Mouse (Mus musculus) forebrain, embryonic 13.5 days (tissue): Measurements from ENCODE around the gene Uts2b. TPM values are rescaled to one million over a fixed set of nuclear protein-coding genes. Genes with fewer than 3 reads are reported as not detected.

ENCODE experiments used
- ATAC-seq: fragments of 200-750 bp; cut with Nextera tagmentation; 2 replicates; pipeline ENCODE4 v1.8.0; 2017
- H3K27ac ChIP-seq: fragments of 300-500 bp; sonication (generic); 2 replicates; pipeline ENCODE4 v1.5.1; 2015; ENCODE audit warnings: inconsistent platforms, mild to moderate bottlenecking, moderate library complexity
- H3K27me3 ChIP-seq: fragments of 300-500 bp; sonication (generic); 2 replicates; pipeline ENCODE4 v1.6.1; 2015; ENCODE audit warnings: mild to moderate bottlenecking, inconsistent platforms
- H3K36me3 ChIP-seq: fragments of 300-500 bp; sonication (generic); 2 replicates; pipeline ENCODE4 v1.6.1; 2015; ENCODE audit warnings: mild to moderate bottlenecking, inconsistent platforms; ENCODE audit not compliant: poor library complexity, severe bottlenecking
- H3K4me1 ChIP-seq: fragments of 300-500 bp; sonication (generic); 2 replicates; pipeline ENCODE4 v1.6.1; 2015; ENCODE audit warnings: inconsistent platforms
- H3K4me2 ChIP-seq: fragments of 300-500 bp; sonication (generic); 2 replicates; pipeline ENCODE4 v1.6.1; 2015; ENCODE audit warnings: inconsistent platforms, mild to moderate bottlenecking, moderate library complexity
- H3K4me3 ChIP-seq: fragments of 300-500 bp; sonication (generic); 2 replicates; pipeline ENCODE4 v1.5.1; 2015; ENCODE audit warnings: mild to moderate bottlenecking, inconsistent platforms
- H3K9ac ChIP-seq: fragments of 300-500 bp; sonication (generic); 2 replicates; pipeline ENCODE4 v1.6.1; 2015; ENCODE audit warnings: mild to moderate bottlenecking, inconsistent platforms
- H3K9me3 ChIP-seq: fragments of 300-500 bp; sonication (generic); replicated peaks from 2 replicates; pipeline ENCODE4 v1.6.1; 2016; ENCODE audit warnings: inconsistent platforms
- WGBS: fragments of 180-500 bp; shearing (Covaris S2); methylation state at CpG from one replicate; pipeline ENCODE4 v1.1.7; 2015; 5-methylcytosine and 5-hydroxymethylcytosine counted together
- polyA plus RNA-seq: library from polyadenylated mRNA; unstranded; fragments of >200 nt; fragmentation: Nextera tagmentation; extraction: Ambion mirVana; gene quantifications from 2 replicates; pipeline ENCODE4 v1.2.1, GENCODE M21; 2015

The Uts2b gene
- polyA plus RNA-seq = not detected in 2 replicates

DNA sequence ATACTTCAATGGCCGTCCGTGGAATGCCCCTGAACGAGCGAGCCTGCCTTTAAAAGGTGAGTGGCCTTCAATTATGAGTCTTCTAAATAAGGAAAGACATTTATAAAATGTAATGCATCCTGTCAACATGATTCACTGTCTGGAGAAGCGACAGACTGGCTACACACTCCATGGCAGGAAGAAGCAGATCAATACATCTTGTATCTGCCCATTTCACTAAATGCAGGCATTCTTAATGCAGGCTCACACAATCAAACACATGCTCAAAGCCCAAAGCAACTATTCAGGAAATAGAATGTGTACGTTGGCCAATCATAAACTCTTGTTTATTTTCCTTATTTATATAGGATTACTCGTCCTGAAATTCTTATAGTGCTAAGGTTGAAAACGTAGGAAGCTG is at the start of gene Uts2b:
Uts2b (minus strand) TSS at position 49 of the 400 bp plus-strand sequence.
- Histone ChIP-seq H3K27me3 (no peaks in the 10 kb centered on the region), H3K9ac (no peak within 1 kb of the TSS), H3K9me3 (no peaks in the 10 kb centered on the region), H3K4me2 (no peak within 1 kb of the TSS), H3K4me3 (no peak within 1 kb of the TSS), H3K36me3 (no peaks in the 10 kb centered on the region), H3K27ac (no peak within 1 kb of the TSS), H3K4me1 (no peaks in the 10 kb centered on the region)
- ATAC-seq = no peak
- 84% methylated on average over 8 of the region's 8 CpGs for whole genome bisulfite sequencing

DNA sequence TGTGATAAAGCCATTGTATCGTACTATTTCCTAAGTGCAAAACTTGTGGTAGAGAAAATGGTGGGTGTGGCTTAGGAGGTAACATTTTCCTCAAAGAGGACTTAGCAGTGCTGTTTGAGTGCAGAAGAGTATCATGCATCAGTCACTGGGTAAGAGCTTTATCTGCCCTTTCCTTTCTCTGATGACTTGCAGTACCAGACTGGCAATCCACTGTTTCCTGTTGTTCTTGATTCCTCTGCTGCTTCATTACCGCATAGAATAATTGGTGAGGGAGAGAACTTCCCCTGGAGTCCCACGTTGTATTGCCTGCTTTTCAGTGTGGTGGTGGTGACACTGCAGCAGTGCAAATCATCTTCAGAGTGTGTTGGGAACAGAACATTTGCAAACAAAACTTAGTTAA is 47.6 kb upstream of the Uts2b start:
- H3K36me3 ChIP-seq = peaks cover 81% of the 10 kb centered on the region
- no peaks in the 10 kb centered on the region for H3K9me3 ChIP-seq
- no peak overlapping the region for H3K9ac ChIP-seq
- H3K27ac ChIP-seq = no peak overlapping the region
- no peak for ATAC-seq
- no peak overlapping the region for H3K4me3 ChIP-seq
- no peaks in the 10 kb centered on the region for H3K27me3 ChIP-seq
- 93% methylated on average over 3 of the region's 3 CpGs for WGBS
- no peaks in the 10 kb centered on the region for H3K4me1 ChIP-seq
- H3K4me2 ChIP-seq = no peak overlapping the region

DNA sequence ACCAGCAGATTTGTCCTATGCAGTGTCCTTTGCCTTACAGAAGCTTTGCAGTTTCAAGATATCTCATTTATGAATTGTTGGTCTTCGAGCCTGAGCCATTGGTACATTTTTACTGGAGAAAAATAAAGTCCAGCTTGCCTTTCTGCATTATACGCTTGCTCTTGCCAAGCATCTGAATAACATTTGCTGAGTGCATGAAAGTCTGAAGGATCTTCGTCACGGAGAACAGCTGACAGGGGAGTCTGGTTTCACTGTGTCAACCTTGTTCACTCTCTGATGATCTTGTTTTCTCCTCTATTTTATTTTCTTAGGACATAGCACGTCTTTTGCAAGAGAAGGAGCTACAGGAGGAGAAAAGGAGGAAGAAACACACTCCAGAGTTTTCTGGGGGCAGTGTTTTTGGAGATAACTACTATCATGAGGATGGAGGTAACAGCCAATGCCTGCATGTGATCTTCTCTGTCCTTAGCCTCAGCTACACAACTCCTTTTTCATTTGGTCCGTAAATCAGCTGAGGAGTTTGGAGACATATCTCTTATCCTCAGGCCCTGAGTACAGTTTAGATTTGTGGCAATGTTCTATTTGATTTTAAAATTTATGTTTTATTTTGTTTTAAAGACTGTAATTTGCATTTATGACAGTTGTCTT is 47.0 kb upstream of the Uts2b start:
- Histone ChIP-seq H3K9ac (no peak overlapping the region), H3K9me3 (no peaks in the 10 kb centered on the region), H3K4me2 (no peak overlapping the region), H3K27ac (no peak overlapping the region), H3K4me1 (no peaks in the 10 kb centered on the region), H3K36me3 (peaks cover 80% of the 10 kb centered on the region), H3K4me3 (no peak overlapping the region), H3K27me3 (no peaks in the 10 kb centered on the region)
- ATAC-seq = no peak
- WGBS = 96% methylated on average over 6 of the region's 6 CpGs

DNA sequence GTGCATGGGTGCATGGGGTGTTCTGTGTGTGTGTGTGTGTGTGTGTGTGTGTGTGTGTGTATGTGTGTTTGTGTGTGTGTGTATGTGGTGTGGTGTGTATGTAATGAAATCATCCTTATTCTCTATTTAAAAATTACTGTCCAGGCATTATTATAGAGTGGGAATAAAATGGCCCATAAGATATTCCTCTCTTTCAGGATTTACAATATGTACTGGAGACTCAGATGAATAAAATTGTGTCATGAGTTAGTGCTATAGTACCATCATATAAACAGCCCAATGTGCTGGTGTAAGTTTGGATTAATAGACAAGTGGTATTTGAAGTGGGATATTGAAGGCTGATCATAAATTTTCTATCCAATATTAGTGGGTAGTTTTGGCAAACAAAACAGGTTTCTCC is 34.1 kb upstream of the Uts2b start:
- Histone ChIP-seq H3K36me3 (peaks cover 22% of the 10 kb centered on the region), H3K4me3 (no peak overlapping the region), H3K27ac (no peak overlapping the region), H3K9me3 (no peaks in the 10 kb centered on the region), H3K9ac (no peak overlapping the region), H3K4me1 (no peaks in the 10 kb centered on the region), H3K4me2 (no peak overlapping the region), H3K27me3 (no peaks in the 10 kb centered on the region)
- ATAC-seq = no peak

DNA sequence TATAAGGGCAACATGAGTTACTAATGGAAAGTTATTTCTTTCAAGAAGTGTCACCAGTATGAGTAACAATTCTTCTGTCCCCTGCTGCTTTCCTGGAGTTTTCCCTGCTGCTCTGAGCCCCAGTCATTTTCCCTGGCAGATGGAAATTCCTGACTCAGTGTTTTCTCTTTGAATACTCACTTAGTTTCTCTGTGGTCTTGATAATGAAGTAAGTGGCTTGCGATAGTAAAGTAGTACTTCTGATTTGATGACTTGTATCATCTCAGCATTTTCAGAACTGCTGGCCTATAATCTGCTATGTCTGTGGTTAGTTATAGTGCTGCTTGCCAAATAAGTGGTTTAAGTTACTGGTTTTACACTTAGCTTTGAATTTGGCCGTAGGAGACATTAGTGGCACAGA is 31.5 kb upstream of the Uts2b start:
- Histone ChIP-seq H3K4me1 (no peaks in the 10 kb centered on the region), H3K9ac (no peak overlapping the region), H3K4me2 (no peak overlapping the region), H3K27ac (no peak overlapping the region), H3K36me3 (peaks cover 10% of the 10 kb centered on the region), H3K4me3 (no peak overlapping the region), H3K27me3 (no peaks in the 10 kb centered on the region), H3K9me3 (no peaks in the 10 kb centered on the region; the same call in 1 of the 2 replicates)
- no peak for ATAC-seq
- 89% methylated on average over 2 of the region's 2 CpGs for WGBS

DNA sequence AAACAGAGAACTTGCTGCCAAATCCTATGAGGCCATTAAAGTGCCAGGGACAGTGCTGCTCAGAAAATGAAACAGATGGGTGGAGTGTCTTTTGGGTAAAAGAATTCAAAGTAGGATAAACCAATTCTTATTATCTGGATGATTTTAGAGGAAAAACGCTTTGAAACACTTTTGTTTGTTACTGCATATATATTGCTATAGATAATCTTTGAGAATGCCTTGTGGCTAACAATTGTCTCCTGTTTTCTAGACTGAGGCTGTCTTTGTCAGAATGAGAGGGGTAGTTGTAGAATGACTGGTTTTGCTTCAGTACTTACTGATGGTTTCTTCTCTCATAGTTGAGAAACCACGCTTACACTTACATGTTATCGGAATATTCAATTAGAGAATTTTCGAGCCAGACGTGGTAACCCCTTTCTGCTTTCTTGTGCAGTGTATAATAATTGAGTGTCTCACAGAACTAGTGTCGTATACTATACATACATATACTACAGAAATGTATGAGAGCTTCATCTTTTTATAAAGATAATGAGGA is 29.7 kb upstream of the Uts2b start:
- no peak for ATAC-seq
- WGBS = 94% methylated on average over 6 of the region's 6 CpGs
- no peak overlapping the region for H3K27ac ChIP-seq

DNA sequence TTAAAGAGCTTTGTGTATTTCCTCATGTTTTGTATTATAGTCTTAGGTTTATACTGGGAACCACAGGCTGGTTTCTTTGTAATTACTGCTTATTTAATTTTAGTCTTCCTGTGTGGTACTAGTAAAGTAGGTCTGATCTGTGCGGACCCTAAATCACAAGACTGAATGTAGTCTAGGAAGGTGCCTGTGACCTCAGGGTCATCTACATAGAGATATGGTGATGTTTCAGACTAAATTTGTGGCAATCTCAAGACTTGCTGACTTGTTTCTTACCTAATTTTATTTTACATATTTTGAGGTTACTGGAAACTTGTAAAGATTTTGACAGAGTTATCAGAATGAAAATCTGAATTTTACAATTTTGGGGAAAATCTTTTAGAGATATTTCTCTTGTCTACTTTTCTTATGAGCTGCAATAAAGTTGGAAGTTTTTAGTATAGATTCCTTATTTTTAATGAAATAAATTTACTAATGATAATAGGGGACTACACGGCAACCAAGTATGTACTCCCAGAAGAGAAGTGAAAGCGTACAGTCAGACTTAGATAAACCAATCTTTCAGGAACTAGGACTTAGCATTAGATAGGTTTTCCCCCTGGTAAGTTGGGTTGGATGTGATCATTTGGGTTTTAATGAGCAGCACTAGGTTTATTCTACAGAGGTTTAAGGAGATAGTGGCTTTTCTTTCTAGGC is 29.1 kb upstream of the Uts2b start:
- Histone ChIP-seq H3K4me1 (no peaks in the 10 kb centered on the region), H3K27ac (no peak overlapping the region), H3K9ac (no peak overlapping the region), H3K27me3 (no peaks in the 10 kb centered on the region), H3K4me2 (no peak overlapping the region), H3K36me3 (0 out of 2 replicates have a peak, but pooled peaks cover 3% of the 10 kb centered on the region), H3K9me3 (peaks cover 6% of the 10 kb centered on the region; the same call in 1 of the 2 replicates), H3K4me3 (no peak overlapping the region)
- 97% methylated on average over 3 of the region's 3 CpGs for WGBS
- no peak for ATAC-seq

More for the DNA sequence above, 29.7 kb upstream of the Uts2b start:
- Histone ChIP-seq H3K4me2 (no peak overlapping the region), H3K27me3 (no peaks in the 10 kb centered on the region), H3K4me1 (no peaks in the 10 kb centered on the region), H3K9ac (no peak overlapping the region), H3K36me3 (0 out of 2 replicates have a peak, but pooled peaks cover 3% of the 10 kb centered on the region), H3K9me3 (peaks cover 6% of the 10 kb centered on the region; the same call in 1 of the 2 replicates), H3K4me3 (no peak overlapping the region)

DNA sequence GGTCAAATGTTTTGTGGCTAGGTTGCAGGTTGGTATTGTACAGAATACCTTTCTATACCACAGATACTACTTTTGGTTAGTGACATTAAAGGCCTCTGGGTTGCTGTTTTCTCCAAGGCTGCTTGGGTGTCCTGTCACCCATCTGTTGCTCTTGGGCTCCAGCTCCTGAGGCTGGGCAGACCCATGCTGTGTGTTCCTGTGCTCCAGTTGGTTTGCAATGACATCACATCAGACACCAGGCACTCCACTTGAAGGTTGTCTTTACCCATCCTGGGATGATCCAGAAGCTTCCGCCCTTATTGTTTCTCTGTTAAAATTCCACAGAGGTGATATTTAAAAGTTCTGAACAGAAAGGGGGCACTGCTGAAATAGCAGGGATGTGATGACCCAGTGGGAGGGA is 26.9 kb upstream of the Uts2b start:
- H3K36me3 ChIP-seq = 0 out of 2 replicates have a peak, but pooled peaks cover 3% of the 10 kb centered on the region
- H3K27ac ChIP-seq = no peak overlapping the region
- 96% methylated on average over 1 of the region's 1 CpGs for WGBS
- no peak overlapping the region for H3K9ac ChIP-seq
- H3K27me3 ChIP-seq = no peaks in the 10 kb centered on the region
- H3K9me3 ChIP-seq = peaks cover 6% of the 10 kb centered on the region; the same call in 1 of the 2 replicates
- H3K4me3 ChIP-seq = no peak overlapping the region
- ATAC-seq = no peak
- H3K4me2 ChIP-seq = no peak overlapping the region
- H3K4me1 ChIP-seq = peaks cover 5% of the 10 kb centered on the region; the same call in 1 of the 2 replicates

DNA sequence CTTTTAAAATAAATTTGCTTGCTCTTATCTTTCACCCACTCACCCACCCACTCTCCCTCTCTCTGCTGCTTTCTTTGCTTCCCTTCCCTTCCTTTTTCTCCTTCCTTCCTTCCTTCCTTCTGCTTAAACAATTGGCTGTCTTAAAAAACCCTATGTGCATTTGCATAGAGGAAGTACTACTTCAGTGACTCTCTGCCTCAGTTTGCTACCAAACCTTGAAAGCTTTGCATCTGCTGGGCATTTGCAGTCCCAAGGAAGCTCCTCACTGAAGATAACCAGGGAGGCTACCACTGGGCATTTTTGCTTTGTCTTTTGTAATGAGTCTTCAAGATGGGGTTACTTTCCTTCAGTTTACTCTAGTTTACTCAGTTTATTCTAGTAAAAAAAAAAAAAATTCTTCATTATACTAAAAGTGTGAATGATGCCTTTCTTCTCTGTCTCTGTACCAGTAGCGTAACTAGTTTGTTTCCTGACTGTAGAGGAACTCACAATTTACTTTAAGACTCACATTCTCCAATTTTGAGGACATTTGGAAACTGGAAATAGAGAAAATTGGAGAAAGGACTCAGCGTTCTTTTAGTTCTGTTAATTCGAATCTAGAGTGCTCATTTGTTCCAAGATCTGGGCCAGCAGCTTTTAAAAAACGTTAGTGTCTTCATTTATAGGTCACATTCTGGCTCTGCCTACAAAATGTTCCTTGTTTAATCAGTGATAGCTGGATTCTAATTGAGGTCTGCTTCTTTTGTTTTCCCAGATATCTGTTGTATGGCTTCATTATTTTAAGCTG is 25.4 kb upstream of the Uts2b start:
- H3K9ac ChIP-seq = no peak overlapping the region
- peaks cover 6% of the 10 kb centered on the region; the same call in 1 of the 2 replicates for H3K9me3 ChIP-seq
- no peaks in the 10 kb centered on the region for H3K27me3 ChIP-seq
- WGBS = 95% methylated on average over 4 of the region's 4 CpGs
- H3K4me2 ChIP-seq = no peak overlapping the region
- 0 out of 2 replicates have a peak, but pooled peaks cover 3% of the 10 kb centered on the region for H3K36me3 ChIP-seq
- H3K4me3 ChIP-seq = no peak overlapping the region
- no peak overlapping the region for H3K27ac ChIP-seq
- ATAC-seq = no peak
- peaks cover 17% of the 10 kb centered on the region for H3K4me1 ChIP-seq

DNA sequence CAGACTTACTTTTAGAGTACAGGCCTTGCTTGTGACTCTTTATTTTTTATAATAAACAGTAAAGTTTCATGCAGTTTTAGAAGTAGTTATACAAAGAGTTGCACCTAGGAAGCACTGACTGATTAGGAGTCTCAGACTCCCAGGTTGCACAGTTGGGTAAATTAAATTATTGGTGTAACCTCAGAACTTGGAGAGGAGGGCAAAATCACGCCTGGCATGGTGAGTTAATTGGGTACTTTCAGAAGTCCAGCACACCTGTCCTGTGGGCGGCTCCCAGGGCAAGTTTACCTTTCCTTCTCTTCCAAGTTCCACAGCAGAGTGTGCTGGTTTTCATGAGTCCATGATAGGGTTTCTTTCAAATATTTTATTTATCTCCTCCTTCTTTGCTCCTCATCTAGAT is 21.8 kb upstream of the Uts2b start:
- 77% methylated on average over 2 of the region's 2 CpGs for WGBS
- no peak overlapping the region for H3K4me3 ChIP-seq
- H3K4me1 ChIP-seq = peaks cover 32% of the 10 kb centered on the region
- H3K36me3 ChIP-seq = 0 out of 2 replicates have a peak, but pooled peaks cover 3% of the 10 kb centered on the region
- H3K27me3 ChIP-seq = no peaks in the 10 kb centered on the region
- no peak overlapping the region for H3K27ac ChIP-seq
- ATAC-seq = no peak
- no peak overlapping the region; the same call in 1 of the 2 replicates for H3K4me2 ChIP-seq
- no peak overlapping the region for H3K9ac ChIP-seq
- peaks cover 6% of the 10 kb centered on the region; the same call in 1 of the 2 replicates for H3K9me3 ChIP-seq

DNA sequence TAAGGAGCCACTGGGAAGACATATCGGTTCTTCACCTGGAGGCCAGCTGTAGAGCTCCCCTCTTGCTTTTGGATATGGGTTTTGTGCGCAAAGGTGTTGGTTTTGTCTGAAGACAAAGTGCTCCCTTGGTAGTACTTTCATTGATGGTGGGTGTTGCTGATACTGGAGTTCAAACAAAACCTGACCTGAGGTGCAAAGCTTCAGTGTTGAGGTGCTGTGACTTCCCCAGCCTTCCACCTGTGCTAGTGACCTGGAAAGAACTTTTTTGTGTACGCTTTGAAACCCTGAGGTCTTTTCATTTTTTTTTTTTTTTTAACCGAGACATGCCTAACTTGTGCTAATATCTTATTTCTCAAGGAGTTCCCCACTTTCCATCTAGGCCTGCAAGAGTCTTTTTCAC is 20.3 kb upstream of the Uts2b start:
- no peaks in the 10 kb centered on the region for H3K36me3 ChIP-seq
- no peak for ATAC-seq
- H3K4me3 ChIP-seq = peak overlapping the region; percentile 87
- H3K27me3 ChIP-seq = no peaks in the 10 kb centered on the region
- peaks cover 32% of the 10 kb centered on the region for H3K4me1 ChIP-seq
- WGBS = 89% methylated on average over 4 of the region's 4 CpGs
- H3K4me2 ChIP-seq = peak overlapping the region; percentile 66
- H3K9me3 ChIP-seq = no peaks in the 10 kb centered on the region
- 0 out of 2 replicates have a peak overlapping the region, but pooled peaks have one; percentile 98 for H3K9ac ChIP-seq
- H3K27ac ChIP-seq = no peak overlapping the region
